Mouse (Mus musculus): ENCODE measurements around the gene Tecr.
"Not testable (repeated sequence)": the region's sequence is repeated elsewhere in the genome, so short reads cannot be mapped to it uniquely, and the experiment has no call there.

Gene Tecr

GRCm38 (mm10) chr8:83582226-83582625, 25.5 kb downstream of the Tecr start:
- no peak for DNase-seq (ENCODE audit: low read depth)

- no peak for DNase-seq (ENCODE audit: low read depth)
These were observed 26.9 kb downstream of the Tecr start for GRCm38 (mm10) chr8:83580826-83581225.

GRCm38 (mm10) chr8:83579676-83580075, 28.1 kb downstream of the Tecr start:
- DNase-seq (ENCODE audit: low read depth): no peak

- DNase-seq (ENCODE audit: low read depth): no peak
These were observed 29.4 kb downstream of the Tecr start for GRCm38 (mm10) chr8:83578131-83579055.

GRCm38 (mm10) chr8:83577384-83577791, 30.4 kb downstream of the Tecr start:
- no peak for DNase-seq (ENCODE audit: low read depth)

GRCm38 (mm10) chr8:83576921-83577320, 30.9 kb downstream of the Tecr start:
- no peak for DNase-seq (ENCODE audit: low read depth)

GRCm38 (mm10) chr8:83576516-83576895, 31.3 kb downstream of the Tecr start:
- DNase-seq (ENCODE audit: low read depth): no peak

GRCm38 (mm10) chr8:83575561-83576515, 31.9 kb downstream of the Tecr start:
- DNase-seq (ENCODE audit: low read depth): no peak

- DNase-seq (ENCODE audit: low read depth): no peak
These were observed 33.0 kb downstream of the Tecr start for GRCm38 (mm10) chr8:83574631-83575315.

- no peak for DNase-seq (ENCODE audit: low read depth)
These were observed 34.5 kb downstream of the Tecr start for GRCm38 (mm10) chr8:83573140-83573875.

- DNase-seq (ENCODE audit: low read depth): no peak
These were observed 35.4 kb downstream of the Tecr start for GRCm38 (mm10) chr8:83572246-83572812.

GRCm38 (mm10) chr8:83571791-83572190, 36.0 kb downstream of the Tecr start:
- DNase-seq (ENCODE audit: low read depth): no peak

GRCm38 (mm10) chr8:83571001-83571340, 36.8 kb downstream of the Tecr start:
- DNase-seq (ENCODE audit: low read depth): not testable (repeated sequence)

- DNase-seq (ENCODE audit: low read depth): no peak
These were observed 37.3 kb downstream of the Tecr start for GRCm38 (mm10) chr8:83570272-83571000.

- no peak for DNase-seq (ENCODE audit: low read depth)
These were observed 38.6 kb downstream of the Tecr start for GRCm38 (mm10) chr8:83569165-83569564.

GRCm38 (mm10) chr8:83568755-83569154, 39.0 kb downstream of the Tecr start:
- DNase-seq (ENCODE audit: low read depth): no peak

GRCm38 (mm10) chr8:83568128-83568527, 39.6 kb downstream of the Tecr start:
- no peak for DNase-seq (ENCODE audit: low read depth)

GRCm38 (mm10) chr8:83567668-83568067, 40.1 kb downstream of the Tecr start:
- no peak for DNase-seq (ENCODE audit: low read depth)

GRCm38 (mm10) chr8:83566469-83567395, 41.0 kb downstream of the Tecr start, which contains the start of gene Ndufb7:
Ndufb7 (plus strand) TSS chr8:83566671.
- DNase-seq (ENCODE audit: low read depth): peak; percentile 79
